Mouse (Mus musculus) CH12.LX (cell line): ENCODE data around the gene Dyrk3.

Experiments used
- BHLHE40 ChIP-seq: IDR thresholded peaks from 2 replicates; pipeline ENCODE4 v1.6.1; 2011; ENCODE audit warnings: mild to moderate bottlenecking, low read depth, low read length, improper control_type of control experiment
- CHD2 ChIP-seq: IDR thresholded peaks from 2 replicates; pipeline ENCODE4 v1.6.1; 2011; ENCODE audit warnings: low read length, improper control_type of control experiment
- EP300 ChIP-seq: IDR thresholded peaks from 2 replicates; pipeline ENCODE4 v1.6.1; 2011; ENCODE audit warnings: low read length, improper control_type of control experiment

DNA sequence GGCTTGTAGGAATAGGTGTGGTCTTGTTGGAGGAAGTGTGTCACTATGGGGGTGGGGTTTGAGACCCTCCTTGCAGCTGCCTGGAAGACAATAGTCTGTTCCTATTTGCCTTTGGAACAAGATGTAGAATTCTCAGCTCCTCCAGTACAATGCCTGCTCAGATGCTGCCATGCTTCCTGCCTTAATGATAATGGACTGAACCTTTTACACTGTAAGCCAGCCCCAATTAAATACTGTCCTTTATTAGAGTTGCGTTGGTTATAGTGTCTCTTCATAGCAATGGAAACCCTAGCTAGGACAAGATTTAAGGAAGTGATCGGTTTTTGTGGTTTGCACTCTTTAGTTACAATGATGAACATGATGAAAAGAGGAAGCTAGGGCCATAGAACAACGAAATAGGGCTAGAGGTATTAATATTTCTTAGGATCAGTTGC, 8.1 kb upstream of the Dyrk3 start:
- peak; percentile 93 for TF ChIP-seq EP300
- no peak for TF ChIP-seq CHD2
- TF ChIP-seq BHLHE40: peak; percentile 44
